Mouse (Mus musculus) urinary bladder, adult 18-20 months (tissue): ENCODE results near the gene Slc35d2.

ENCODE experiments used
- DNase-seq, 2 experiments: peaks; one replicate each; pipeline ENCODE4 v3.0.0; 2022; ENCODE audit warnings: low spot score in 2 of 2, mixed read lengths in 2 of 2

Slc35d2 gene

GRCm38 (mm10) chr13:64110421-64110820 lies 18.7 kb downstream of the Slc35d2 start:
- DNase-seq = no peak

GRCm38 (mm10) chr13:64108381-64108850 lies 20.8 kb downstream of the Slc35d2 start:
- DNase-seq = no peak

GRCm38 (mm10) chr13:64107535-64107934 lies 21.6 kb downstream of the Slc35d2 start:
- DNase-seq = no peak

GRCm38 (mm10) chr13:64107105-64107504 lies 22.1 kb downstream of the Slc35d2 start:
- DNase-seq = no peak

- no peak for DNase-seq
Observed at GRCm38 (mm10) chr13:64105690-64106089, 23.5 kb downstream of the Slc35d2 start.

GRCm38 (mm10) chr13:64100186-64100585 lies 29.0 kb downstream of the Slc35d2 start:
- no peak for DNase-seq

- DNase-seq = no peak
Observed at GRCm38 (mm10) chr13:64098992-64099391, 30.2 kb downstream of the Slc35d2 start.

GRCm38 (mm10) chr13:64093341-64093740 lies 35.8 kb downstream of the Slc35d2 start:
- DNase-seq = peak; percentile 22 to 51

- DNase-seq = no peak
Observed at GRCm38 (mm10) chr13:64092752-64093151, 36.4 kb downstream of the Slc35d2 start.

GRCm38 (mm10) chr13:64092141-64092540 lies 37.0 kb downstream of the Slc35d2 start:
- DNase-seq = no peak

- DNase-seq = no peak
Observed at GRCm38 (mm10) chr13:64091006-64091405, 38.2 kb downstream of the Slc35d2 start.

- no peak for DNase-seq
Observed at GRCm38 (mm10) chr13:64090278-64090677, 38.9 kb downstream of the Slc35d2 start.

GRCm38 (mm10) chr13:64089130-64089529 lies 40.0 kb downstream of the Slc35d2 start, which contains the start of gene Hsd17b3:
Gene Hsd17b3, minus strand, starts transcription at chr13:64089230.
- no peak for DNase-seq

- DNase-seq = no peak
Observed at GRCm38 (mm10) chr13:64088057-64088456, 41.1 kb downstream of the Slc35d2 start.

GRCm38 (mm10) chr13:64086036-64086435 lies 43.1 kb downstream of the Slc35d2 start:
- DNase-seq = no peak

- no peak for DNase-seq
Observed at GRCm38 (mm10) chr13:64083331-64083730, 45.8 kb downstream of the Slc35d2 start.

- no peak for DNase-seq
Observed at GRCm38 (mm10) chr13:64081012-64081919, 47.9 kb downstream of the Slc35d2 start.

- no peak for DNase-seq
Observed at GRCm38 (mm10) chr13:64077591-64077990, 51.6 kb downstream of the Slc35d2 start.

- no peak for DNase-seq
Observed at GRCm38 (mm10) chr13:64076074-64076473, 53.1 kb downstream of the Slc35d2 start.

- no peak for DNase-seq
Observed at GRCm38 (mm10) chr13:64066653-64067052, 62.5 kb downstream of the Slc35d2 start.

- DNase-seq = no peak
Observed at GRCm38 (mm10) chr13:64064276-64064675, 64.9 kb downstream of the Slc35d2 start.

- DNase-seq = no peak
Observed at GRCm38 (mm10) chr13:64060935-64061506, 68.1 kb downstream of the Slc35d2 start.

GRCm38 (mm10) chr13:64053959-64054358 lies 75.2 kb downstream of the Slc35d2 start:
- DNase-seq = no peak
